Mouse (Mus musculus): ENCODE data around the gene Shank2. TPM values are rescaled to one million over a fixed set of nuclear protein-coding genes. Genes with fewer than 3 reads are reported as not detected.
A peak's percentile ranks its signal among the peaks of the same experiment; 100 is the strongest.

The Shank2 gene
- polyA plus RNA-seq, 1 experiment from 2014 or later = 16.1 TPM

DNA sequence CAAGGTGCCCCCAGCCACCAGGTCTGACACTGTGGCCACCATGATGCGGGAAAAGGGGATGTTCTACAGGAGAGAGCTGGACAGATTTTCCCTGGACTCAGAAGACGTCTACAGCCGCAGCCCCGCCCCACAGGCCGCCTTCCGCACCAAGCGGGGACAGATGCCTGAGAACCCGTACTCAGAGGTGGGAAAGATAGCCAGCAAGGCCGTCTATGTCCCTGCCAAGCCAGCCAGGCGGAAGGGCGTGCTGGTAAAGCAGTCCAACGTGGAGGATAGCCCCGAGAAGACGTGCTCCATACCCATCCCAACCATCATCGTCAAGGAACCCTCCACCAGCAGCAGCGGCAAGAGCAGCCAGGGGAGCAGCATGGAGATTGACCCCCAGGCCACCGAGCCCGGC lies 408.0 kb downstream of the Shank2 start:
- ATAC-seq (ENCODE audit: low read depth) = no peak
- Histone ChIP-seq H3K4me1 (ENCODE audit: control insufficient read depth, insufficient read depth, low read length) (0 out of 2 replicates have a peak, but pooled peaks cover 5% of the 10 kb centered on the region), H3K9ac (replicated peaks; ENCODE audit: low read depth, low read length) (no peak overlapping the region), H3K4me2 (ENCODE audit: low read depth, low read length) (no peak overlapping the region), H3K27ac (ENCODE audit: low read depth, low read length) (no peak overlapping the region), H3K27me3 (ENCODE audit: control insufficient read depth, insufficient read depth, low read length) (no peaks in the 10 kb centered on the region), H3K9me3 (ENCODE audit: control insufficient read depth, low read length) (no peaks in the 10 kb centered on the region), H3K36me3 (ENCODE audit: control insufficient read depth, insufficient read depth, low read length) (peaks cover 11% of the 10 kb centered on the region; the same call in 1 of the 2 replicates), H3K4me3 (ENCODE audit: low read depth, low read length) (no peak overlapping the region)
- 82% methylated on average over 18 of the region's 18 CpGs for WGBS

DNA sequence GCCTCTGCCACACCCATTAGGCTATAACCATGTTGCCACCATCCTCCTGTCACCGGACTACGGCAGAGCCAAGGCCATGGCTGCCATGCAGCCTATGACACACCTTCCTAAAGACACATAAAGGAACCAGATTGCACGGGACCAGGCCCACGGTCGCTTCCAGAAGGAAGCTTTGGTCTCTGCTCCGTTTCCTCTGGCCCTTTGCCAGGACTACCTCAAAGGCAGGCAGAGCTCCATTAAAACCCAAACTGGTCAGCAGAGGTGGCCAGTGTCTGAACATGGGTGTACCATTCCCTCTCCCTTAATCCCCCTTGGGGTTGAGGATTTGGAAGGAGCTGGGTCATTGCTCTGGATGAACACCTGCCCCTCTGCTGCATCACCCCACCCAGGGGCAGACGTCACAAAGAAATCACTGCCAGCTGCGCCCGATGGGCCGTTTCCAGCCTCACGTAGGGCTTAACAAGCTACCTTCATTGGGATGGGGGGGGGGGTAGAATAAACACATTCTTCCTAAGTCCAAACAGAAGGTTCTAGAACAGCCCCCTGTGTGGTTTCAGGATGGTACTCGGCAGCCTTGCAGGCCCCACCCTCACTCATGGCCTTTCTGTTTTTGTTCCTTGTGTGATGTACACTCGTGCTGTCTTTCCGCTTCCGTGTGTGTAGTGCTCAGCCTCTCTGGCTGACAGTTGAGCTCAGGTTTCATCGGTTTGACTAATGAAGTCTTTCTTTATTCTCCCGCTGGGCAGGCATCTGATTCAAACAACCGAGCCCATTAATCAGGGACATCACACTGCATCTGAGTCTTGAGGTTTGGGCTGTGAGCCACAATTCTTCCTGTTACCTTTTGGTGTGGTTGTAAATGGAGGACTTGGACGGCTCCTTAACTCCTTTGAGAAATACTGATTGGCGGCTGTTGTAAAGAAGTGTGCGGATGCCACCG lies 410.5 kb downstream of the Shank2 start:
- Histone ChIP-seq H3K27ac (ENCODE audit: low read depth, low read length) (peak overlapping the region; percentile 18; the same call in 1 of the 2 replicates), H3K4me2 (ENCODE audit: low read depth, low read length) (no peak overlapping the region), H3K36me3 (ENCODE audit: control insufficient read depth, insufficient read depth, low read length) (peaks cover 11% of the 10 kb centered on the region; the same call in 1 of the 2 replicates), H3K4me1 (ENCODE audit: control insufficient read depth, insufficient read depth, low read length) (peaks cover 11% of the 10 kb centered on the region), H3K9me3 (ENCODE audit: control insufficient read depth, low read length) (no peaks in the 10 kb centered on the region), H3K4me3 (ENCODE audit: low read depth, low read length) (no peak overlapping the region), H3K27me3 (ENCODE audit: control insufficient read depth, insufficient read depth, low read length) (no peaks in the 10 kb centered on the region), H3K9ac (replicated peaks; ENCODE audit: low read depth, low read length) (no peak overlapping the region)
- 0 out of 2 replicates have a peak, but pooled peaks have one; percentile 45 for ATAC-seq (ENCODE audit: low read depth)
- 40% methylated on average over 22 of the region's 22 CpGs for WGBS

DNA sequence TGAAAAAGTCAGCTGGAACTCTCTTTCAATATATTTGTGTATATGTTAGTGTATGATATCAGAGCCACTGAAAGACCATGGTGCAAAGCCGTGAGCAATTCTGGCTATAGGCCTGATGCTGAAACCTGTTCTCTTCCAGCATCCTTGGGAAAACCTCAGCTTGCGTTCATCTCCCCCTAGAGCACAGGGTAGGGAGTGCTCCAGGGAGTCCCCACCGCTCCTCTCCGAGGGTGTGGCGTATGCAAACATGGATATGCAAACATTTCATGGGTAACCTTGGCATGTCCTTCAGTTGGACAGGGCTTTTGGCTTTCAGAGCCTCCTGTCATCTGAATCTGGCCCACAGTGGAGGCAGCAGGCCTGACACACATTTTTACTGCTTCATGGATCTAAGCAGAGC lies 412.9 kb downstream of the Shank2 start:
- WGBS = 91% methylated on average over 5 of the region's 5 CpGs
- no peak overlapping the region for H3K4me3 ChIP-seq (ENCODE audit: low read depth, low read length)
- peaks cover 7% of the 10 kb centered on the region; the same call in 1 of the 2 replicates for H3K36me3 ChIP-seq (ENCODE audit: control insufficient read depth, insufficient read depth, low read length)
- no peaks in the 10 kb centered on the region for H3K27me3 ChIP-seq (ENCODE audit: control insufficient read depth, insufficient read depth, low read length)
- H3K9me3 ChIP-seq (ENCODE audit: control insufficient read depth, low read length) = no peaks in the 10 kb centered on the region
- no peak for ATAC-seq (ENCODE audit: low read depth)
- no peak overlapping the region for H3K4me2 ChIP-seq (ENCODE audit: low read depth, low read length)
- no peak overlapping the region for H3K27ac ChIP-seq (ENCODE audit: low read depth, low read length)
- peaks cover 25% of the 10 kb centered on the region for H3K4me1 ChIP-seq (ENCODE audit: control insufficient read depth, insufficient read depth, low read length)
- no peak overlapping the region for H3K9ac ChIP-seq (replicated peaks; ENCODE audit: low read depth, low read length)

DNA sequence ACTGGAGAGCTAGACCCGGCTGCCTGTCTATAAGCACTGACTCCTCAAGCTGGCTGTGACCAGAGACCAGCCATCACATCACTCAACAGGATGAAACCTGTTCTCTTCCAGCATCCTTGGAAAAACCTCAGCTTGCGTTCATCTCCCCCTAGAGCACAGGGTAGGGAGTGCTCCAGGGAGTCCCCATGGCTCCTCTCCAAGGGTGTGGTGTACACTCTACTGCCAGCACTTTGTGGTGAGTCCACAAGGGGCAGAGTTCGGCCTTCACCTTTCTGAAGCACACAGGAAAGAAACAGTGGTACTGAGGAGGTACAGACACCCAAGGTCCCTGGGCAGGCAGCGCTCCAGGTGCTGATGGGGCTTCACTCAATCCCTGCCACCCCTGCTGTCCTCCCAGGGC lies 414.1 kb downstream of the Shank2 start:
- Histone ChIP-seq H3K9me3 (ENCODE audit: control insufficient read depth, low read length) (no peaks in the 10 kb centered on the region), H3K9ac (replicated peaks; ENCODE audit: low read depth, low read length) (no peak overlapping the region), H3K4me2 (ENCODE audit: low read depth, low read length) (no peak overlapping the region), H3K4me1 (ENCODE audit: control insufficient read depth, insufficient read depth, low read length) (peaks cover 25% of the 10 kb centered on the region), H3K36me3 (ENCODE audit: control insufficient read depth, insufficient read depth, low read length) (no peaks in the 10 kb centered on the region; the same call in 1 of the 2 replicates), H3K27ac (ENCODE audit: low read depth, low read length) (no peak overlapping the region), H3K4me3 (ENCODE audit: low read depth, low read length) (no peak overlapping the region), H3K27me3 (ENCODE audit: control insufficient read depth, insufficient read depth, low read length) (no peaks in the 10 kb centered on the region)
- ATAC-seq (ENCODE audit: low read depth) = no peak
- WGBS = 79% methylated on average over 4 of the region's 4 CpGs

DNA sequence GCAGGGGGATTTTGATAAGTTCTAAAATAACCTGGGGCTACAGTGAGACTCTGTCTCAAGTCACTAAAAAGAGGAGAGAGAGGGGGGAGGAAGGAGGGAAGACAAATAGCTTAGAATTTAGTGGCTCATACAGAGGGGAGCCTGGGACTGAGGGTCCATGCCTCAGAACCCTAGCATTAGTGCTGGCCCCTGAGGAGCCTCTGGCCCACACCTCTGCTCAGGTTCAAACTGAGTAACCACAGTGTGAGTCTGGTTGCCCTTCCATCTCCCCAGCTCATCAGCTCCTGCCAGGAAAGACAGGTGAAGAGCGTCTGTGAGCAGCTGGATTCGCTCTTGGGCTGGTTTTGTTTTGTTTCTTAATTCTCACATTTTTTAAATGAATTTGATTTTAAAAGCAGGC lies 415.5 kb downstream of the Shank2 start:
- Histone ChIP-seq H3K4me3 (ENCODE audit: low read depth, low read length) (no peak overlapping the region), H3K9ac (replicated peaks; ENCODE audit: low read depth, low read length) (0 out of 2 replicates have a peak overlapping the region, but pooled peaks have one; percentile 25)
- WGBS = 44% methylated on average over 2 of the region's 2 CpGs

DNA sequence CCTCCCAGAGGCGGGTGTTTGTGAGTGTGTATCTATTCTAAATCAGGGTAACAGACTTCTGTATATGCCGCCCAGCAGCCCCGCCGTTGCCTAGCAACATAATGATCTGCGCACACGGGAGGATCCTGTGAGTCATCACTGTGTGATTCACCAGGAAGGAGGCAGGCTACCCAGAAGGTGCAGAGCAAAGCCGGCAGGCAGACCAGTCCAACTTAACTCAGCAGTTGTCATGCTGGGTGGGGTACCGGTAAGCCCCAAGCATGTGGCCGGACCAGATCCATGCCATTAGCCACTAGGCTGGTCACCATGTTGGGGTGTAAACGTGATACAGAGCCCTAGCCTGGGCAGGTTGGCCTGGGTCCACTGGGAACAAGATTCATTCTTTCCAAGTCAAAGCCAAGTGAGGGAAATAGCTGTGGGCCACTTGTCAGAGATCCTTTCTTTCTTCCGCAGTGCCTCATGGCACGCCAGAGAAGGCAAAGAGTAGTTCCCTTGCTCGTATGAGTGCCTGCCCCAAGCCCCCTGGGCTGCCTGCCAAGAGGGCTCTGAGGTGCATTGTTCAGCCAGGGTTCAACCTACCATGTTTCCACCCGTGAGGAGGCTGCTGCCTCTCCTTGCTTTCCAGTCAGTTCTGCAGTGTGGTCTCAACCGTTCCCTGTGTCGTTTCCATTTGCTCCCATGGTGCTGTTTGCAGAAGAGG lies 416.1 kb downstream of the Shank2 start:
- no peaks in the 10 kb centered on the region for H3K27me3 ChIP-seq (ENCODE audit: control insufficient read depth, insufficient read depth, low read length)
- 0 out of 2 replicates have a peak overlapping the region, but pooled peaks have one; percentile 25 for H3K9ac ChIP-seq (replicated peaks; ENCODE audit: low read depth, low read length)
- H3K36me3 ChIP-seq (ENCODE audit: control insufficient read depth, insufficient read depth, low read length) = no peaks in the 10 kb centered on the region
- no peak overlapping the region for H3K4me3 ChIP-seq (ENCODE audit: low read depth, low read length)
- WGBS = 22% methylated on average over 16 of the region's 16 CpGs
- ATAC-seq (ENCODE audit: low read depth) = peak; percentile 85
- peaks cover 20% of the 10 kb centered on the region for H3K4me1 ChIP-seq (ENCODE audit: control insufficient read depth, insufficient read depth, low read length)
- H3K27ac ChIP-seq (ENCODE audit: low read depth, low read length) = peak overlapping the region; percentile 81
- H3K9me3 ChIP-seq (ENCODE audit: control insufficient read depth, low read length) = no peaks in the 10 kb centered on the region
- peak overlapping the region; percentile 24; the same call in 1 of the 2 replicates for H3K4me2 ChIP-seq (ENCODE audit: low read depth, low read length)

More for the DNA sequence above, 415.5 kb downstream of the Shank2 start:
- Histone ChIP-seq H3K36me3 (ENCODE audit: control insufficient read depth, insufficient read depth, low read length) (no peaks in the 10 kb centered on the region), H3K9me3 (ENCODE audit: control insufficient read depth, low read length) (no peaks in the 10 kb centered on the region), H3K4me1 (ENCODE audit: control insufficient read depth, insufficient read depth, low read length) (peaks cover 21% of the 10 kb centered on the region), H3K4me2 (ENCODE audit: low read depth, low read length) (peak overlapping the region; percentile 24; the same call in 1 of the 2 replicates), H3K27me3 (ENCODE audit: control insufficient read depth, insufficient read depth, low read length) (no peaks in the 10 kb centered on the region), H3K27ac (ENCODE audit: low read depth, low read length) (peak overlapping the region; percentile 81)
- peak; percentile 26; the same call in 1 of the 2 replicates for ATAC-seq (ENCODE audit: low read depth)

DNA sequence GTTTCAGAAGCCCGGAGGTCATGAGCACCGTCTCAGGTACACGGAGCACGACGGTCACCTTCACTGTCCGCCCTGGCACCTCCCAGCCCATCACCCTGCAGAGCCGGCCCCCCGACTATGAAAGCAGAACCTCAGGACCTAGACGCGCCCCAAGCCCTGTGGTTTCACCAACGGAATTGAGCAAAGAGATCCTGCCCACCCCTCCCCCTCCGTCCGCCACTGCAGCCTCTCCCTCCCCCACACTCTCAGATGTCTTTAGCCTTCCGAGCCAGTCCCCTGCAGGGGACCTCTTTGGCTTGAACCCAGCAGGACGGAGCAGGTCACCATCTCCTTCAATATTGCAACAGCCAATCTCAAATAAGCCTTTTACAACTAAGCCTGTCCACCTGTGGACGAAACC lies 418.8 kb downstream of the Shank2 start:
- ATAC-seq (ENCODE audit: low read depth) = no peak
- Histone ChIP-seq H3K4me3 (ENCODE audit: low read depth, low read length) (no peak overlapping the region), H3K36me3 (ENCODE audit: control insufficient read depth, insufficient read depth, low read length) (no peaks in the 10 kb centered on the region), H3K9ac (replicated peaks; ENCODE audit: low read depth, low read length) (no peak overlapping the region), H3K27ac (ENCODE audit: low read depth, low read length) (no peak overlapping the region), H3K27me3 (ENCODE audit: control insufficient read depth, insufficient read depth, low read length) (no peaks in the 10 kb centered on the region), H3K4me1 (ENCODE audit: control insufficient read depth, insufficient read depth, low read length) (peaks cover 20% of the 10 kb centered on the region), H3K9me3 (ENCODE audit: control insufficient read depth, low read length) (no peaks in the 10 kb centered on the region), H3K4me2 (ENCODE audit: low read depth, low read length) (no peak overlapping the region)
- WGBS = 23% methylated on average over 16 of the region's 16 CpGs

DNA sequence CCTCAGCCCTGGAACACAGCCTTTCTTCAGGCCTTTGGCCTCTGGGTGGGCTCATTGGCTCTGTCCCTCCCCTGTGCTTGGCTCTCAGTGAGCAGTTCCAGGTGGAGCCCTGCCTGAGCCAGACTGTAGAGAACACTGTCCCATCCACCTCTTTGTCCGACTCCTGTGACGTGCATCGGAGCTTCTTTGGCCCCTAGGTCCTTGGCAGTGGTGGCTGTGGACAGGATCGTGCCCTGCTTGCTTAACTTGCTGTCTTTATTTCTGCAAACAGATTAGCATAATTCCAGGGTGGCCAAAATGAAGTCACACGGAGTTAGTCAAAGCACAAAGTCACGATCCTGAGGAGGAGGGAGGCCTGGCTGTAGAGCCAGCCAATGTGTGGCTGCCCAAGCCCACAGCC lies 419.8 kb downstream of the Shank2 start:
- 61% methylated on average over 6 of the region's 6 CpGs for WGBS
- Histone ChIP-seq H3K27me3 (ENCODE audit: control insufficient read depth, insufficient read depth, low read length) (no peaks in the 10 kb centered on the region), H3K36me3 (ENCODE audit: control insufficient read depth, insufficient read depth, low read length) (no peaks in the 10 kb centered on the region), H3K27ac (ENCODE audit: low read depth, low read length) (no peak overlapping the region), H3K4me3 (ENCODE audit: low read depth, low read length) (no peak overlapping the region), H3K9ac (replicated peaks; ENCODE audit: low read depth, low read length) (no peak overlapping the region), H3K4me2 (ENCODE audit: low read depth, low read length) (no peak overlapping the region), H3K9me3 (ENCODE audit: control insufficient read depth, low read length) (no peaks in the 10 kb centered on the region), H3K4me1 (ENCODE audit: control insufficient read depth, insufficient read depth, low read length) (peaks cover 20% of the 10 kb centered on the region)
- ATAC-seq (ENCODE audit: low read depth) = no peak
